Mouse (Mus musculus) limb, embryonic 15.5 days (tissue): Measurements from ENCODE around the gene Vwa8. TPM values are rescaled to one million over a fixed set of nuclear protein-coding genes. Genes with fewer than 3 reads are reported as not detected.

Experiments used
- ATAC-seq: fragments of 200-750 bp; cut with Nextera tagmentation; 2 replicates; pipeline ENCODE4 v1.8.0; 2017; ENCODE audit warnings: low read depth, moderate TSS enrichment; ENCODE audit not compliant: insufficient number of reproducible peaks, low FRiP score, low TSS enrichment
- H3K27ac ChIP-seq: fragments of 300-500 bp; sonication (generic); 2 replicates; pipeline ENCODE4 v1.5.1; 2015; ENCODE audit warnings: moderate library complexity, mild to moderate bottlenecking, inconsistent platforms
- H3K27me3 ChIP-seq: fragments of 300-500 bp; sonication (generic); 2 replicates; pipeline ENCODE4 v1.6.1; 2015; ENCODE audit warnings: inconsistent platforms
- H3K36me3 ChIP-seq: fragments of 300-500 bp; sonication (generic); 2 replicates; pipeline ENCODE4 v1.6.1; 2015; ENCODE audit warnings: inconsistent platforms
- H3K4me1 ChIP-seq: fragments of 300-500 bp; sonication (generic); 2 replicates; pipeline ENCODE4 v1.6.1; 2015; ENCODE audit warnings: inconsistent platforms
- H3K4me2 ChIP-seq: fragments of 300-500 bp; sonication (generic); 2 replicates; pipeline ENCODE4 v1.6.1; 2015; ENCODE audit warnings: mild to moderate bottlenecking, inconsistent platforms
- H3K4me3 ChIP-seq: fragments of 300-500 bp; sonication (generic); 2 replicates; pipeline ENCODE4 v1.5.1; 2015; ENCODE audit warnings: mild to moderate bottlenecking, inconsistent platforms
- H3K9ac ChIP-seq: fragments of 300-500 bp; sonication (generic); 2 replicates; pipeline ENCODE4 v1.6.1; 2015; ENCODE audit warnings: inconsistent platforms
- H3K9me3 ChIP-seq: fragments of 300-500 bp; sonication (generic); 2 replicates; pipeline ENCODE4 v1.6.1; 2016; ENCODE audit warnings: inconsistent platforms
- WGBS: fragments of 180-500 bp; shearing (Covaris S2); methylation state at CpG from one replicate; pipeline ENCODE4 v1.1.7; 2015; 5-methylcytosine and 5-hydroxymethylcytosine counted together
- polyA plus RNA-seq: library from polyadenylated mRNA; unstranded; fragments of >200 nt; fragmentation: Nextera tagmentation; extraction: Ambion mirVana; gene quantifications from 2 replicates; pipeline ENCODE4 v1.2.1, GENCODE M21; 2015

The Vwa8 gene
- polyA plus RNA-seq, 1 experiment from 2014 or later: 8.9 TPM

GRCm38 (mm10) chr14:78849961-78850578 is 1.2 kb downstream of the Vwa8 start:
- Histone ChIP-seq H3K9ac (no peak overlapping the region), H3K4me3 (peak overlapping the region; percentile 91), H3K4me2 (peak overlapping the region; percentile 81; the same call in 1 of the 2 replicates)

GRCm38 (mm10) chr14:78850666-78851065 is 1.8 kb downstream of the Vwa8 start:
- Histone ChIP-seq H3K9ac (no peak overlapping the region), H3K9me3 (no peaks in the 10 kb centered on the region), H3K4me3 (no peak overlapping the region), H3K4me2 (no peak overlapping the region), H3K27me3 (no peaks in the 10 kb centered on the region), H3K36me3 (no peaks in the 10 kb centered on the region), H3K27ac (no peak overlapping the region), H3K4me1 (no peaks in the 10 kb centered on the region)
- ATAC-seq: no peak
- WGBS: 43% methylated on average over 8 of the region's 8 CpGs

More at GRCm38 (mm10) chr14:78849961-78850578, 1.2 kb downstream of the Vwa8 start:
- Histone ChIP-seq H3K9me3 (no peaks in the 10 kb centered on the region), H3K4me1 (no peaks in the 10 kb centered on the region), H3K27ac (no peak overlapping the region), H3K27me3 (no peaks in the 10 kb centered on the region), H3K36me3 (no peaks in the 10 kb centered on the region)
- WGBS: 58% methylated on average over 5 of the region's 5 CpGs
- no peak for ATAC-seq

- no peak for ATAC-seq
- 55% methylated on average over 3 of the region's 3 CpGs for WGBS
- no peaks in the 10 kb centered on the region for H3K36me3 ChIP-seq
- no peaks in the 10 kb centered on the region for H3K9me3 ChIP-seq
- no peaks in the 10 kb centered on the region for H3K4me1 ChIP-seq
- H3K27me3 ChIP-seq: no peaks in the 10 kb centered on the region
- no peak overlapping the region for H3K27ac ChIP-seq
- no peak overlapping the region for H3K4me3 ChIP-seq
- H3K9ac ChIP-seq: no peak overlapping the region
- H3K4me2 ChIP-seq: no peak overlapping the region
Measured at GRCm38 (mm10) chr14:78851366-78851765, 2.5 kb downstream of the Vwa8 start.

- Histone ChIP-seq H3K9me3 (no peaks in the 10 kb centered on the region), H3K27me3 (no peaks in the 10 kb centered on the region), H3K36me3 (no peaks in the 10 kb centered on the region), H3K27ac (no peak overlapping the region), H3K4me2 (no peak overlapping the region), H3K4me1 (no peaks in the 10 kb centered on the region), H3K4me3 (no peak overlapping the region), H3K9ac (no peak overlapping the region)
- ATAC-seq: no peak
- WGBS: 78% methylated on average over 5 of the region's 5 CpGs
Measured at GRCm38 (mm10) chr14:78852401-78853246, 3.8 kb downstream of the Vwa8 start.

- H3K27ac ChIP-seq: no peak overlapping the region
- H3K4me1 ChIP-seq: no peaks in the 10 kb centered on the region
- no peaks in the 10 kb centered on the region for H3K36me3 ChIP-seq
- ATAC-seq: no peak
- no peak overlapping the region for H3K4me3 ChIP-seq
- no peak overlapping the region for H3K4me2 ChIP-seq
- no peak overlapping the region for H3K9ac ChIP-seq
- no peaks in the 10 kb centered on the region for H3K27me3 ChIP-seq
- H3K9me3 ChIP-seq: no peaks in the 10 kb centered on the region
- 91% methylated on average over 5 of the region's 5 CpGs for WGBS
Measured at GRCm38 (mm10) chr14:78861156-78861555, 12.3 kb downstream of the Vwa8 start.

GRCm38 (mm10) chr14:78870036-78870435 is 21.2 kb downstream of the Vwa8 start:
- ATAC-seq: no peak
- Histone ChIP-seq H3K4me2 (no peak overlapping the region), H3K36me3 (peaks cover 16% of the 10 kb centered on the region; the same call in 1 of the 2 replicates), H3K27me3 (no peaks in the 10 kb centered on the region), H3K9ac (no peak overlapping the region), H3K27ac (no peak overlapping the region), H3K4me3 (no peak overlapping the region), H3K9me3 (no peaks in the 10 kb centered on the region), H3K4me1 (0 out of 2 replicates have a peak, but pooled peaks cover 3% of the 10 kb centered on the region)
- 58% methylated on average over 2 of the region's 2 CpGs for WGBS

- Histone ChIP-seq H3K27ac (no peak overlapping the region), H3K9me3 (no peaks in the 10 kb centered on the region), H3K9ac (no peak overlapping the region), H3K4me3 (no peak overlapping the region), H3K4me2 (no peak overlapping the region), H3K36me3 (0 out of 2 replicates have a peak, but pooled peaks cover 8% of the 10 kb centered on the region), H3K4me1 (no peaks in the 10 kb centered on the region), H3K27me3 (no peaks in the 10 kb centered on the region)
- ATAC-seq: no peak
- 87% methylated on average over 2 of the region's 2 CpGs for WGBS
Measured at GRCm38 (mm10) chr14:78877176-78877575, 28.3 kb downstream of the Vwa8 start.

- Histone ChIP-seq H3K4me2 (no peak overlapping the region), H3K27ac (no peak overlapping the region), H3K9ac (no peak overlapping the region), H3K27me3 (no peaks in the 10 kb centered on the region), H3K9me3 (no peaks in the 10 kb centered on the region), H3K4me3 (no peak overlapping the region), H3K36me3 (no peaks in the 10 kb centered on the region), H3K4me1 (no peaks in the 10 kb centered on the region)
- ATAC-seq: no peak
- WGBS: 70% methylated on average over 13 of the region's 13 CpGs
Measured at GRCm38 (mm10) chr14:78878402-78879045, 29.7 kb downstream of the Vwa8 start.

- ATAC-seq: no peak
- WGBS: 85% methylated on average over 4 of the region's 4 CpGs
Measured at GRCm38 (mm10) chr14:78880879-78881278, 32.0 kb downstream of the Vwa8 start.

GRCm38 (mm10) chr14:78881563-78881962 is 32.7 kb downstream of the Vwa8 start:
- Histone ChIP-seq H3K36me3 (no peaks in the 10 kb centered on the region), H3K4me1 (no peaks in the 10 kb centered on the region), H3K9me3 (no peaks in the 10 kb centered on the region), H3K9ac (no peak overlapping the region), H3K27me3 (no peaks in the 10 kb centered on the region), H3K4me2 (no peak overlapping the region), H3K4me3 (no peak overlapping the region), H3K27ac (no peak overlapping the region)
- ATAC-seq: no peak
- WGBS: 78% methylated on average over 10 of the region's 10 CpGs

More at GRCm38 (mm10) chr14:78880879-78881278, 32.0 kb downstream of the Vwa8 start:
- no peaks in the 10 kb centered on the region for H3K27me3 ChIP-seq
- H3K27ac ChIP-seq: no peak overlapping the region
- no peaks in the 10 kb centered on the region for H3K36me3 ChIP-seq
- no peak overlapping the region for H3K4me3 ChIP-seq
- no peaks in the 10 kb centered on the region for H3K4me1 ChIP-seq
- no peaks in the 10 kb centered on the region for H3K9me3 ChIP-seq
- no peak overlapping the region for H3K9ac ChIP-seq
- H3K4me2 ChIP-seq: no peak overlapping the region

GRCm38 (mm10) chr14:78885915-78886534 is 37.2 kb downstream of the Vwa8 start:
- no peak overlapping the region for H3K4me2 ChIP-seq
- no peaks in the 10 kb centered on the region for H3K36me3 ChIP-seq
- ATAC-seq: no peak
- no peak overlapping the region for H3K9ac ChIP-seq
- no peaks in the 10 kb centered on the region for H3K9me3 ChIP-seq
- no peak overlapping the region for H3K27ac ChIP-seq
- no peaks in the 10 kb centered on the region for H3K4me1 ChIP-seq
- no peaks in the 10 kb centered on the region for H3K27me3 ChIP-seq
- WGBS: 67% methylated on average over 7 of the region's 7 CpGs
- H3K4me3 ChIP-seq: no peak overlapping the region
